Mouse (Mus musculus) lung, adult 2 months (tissue): ENCODE measurements around the gene Myo9b.

Experiments used
- CTCF ChIP-seq: fragments of 200-500 bp; IDR thresholded peaks from 2 replicates; pipeline ENCODE4 v1.5.1; 2011; ENCODE audit warnings: mild to moderate bottlenecking, low read length, control low read depth; ENCODE audit not compliant: insufficient read depth
- POLR2A ChIP-seq: fragments of 200-500 bp; IDR thresholded peaks from 2 replicates; pipeline ENCODE4 v1.6.1; 2011; ENCODE audit warnings: low read depth, mild to moderate bottlenecking, control low read depth, low read length, borderline replicate concordance; ENCODE audit errors: extremely low read depth

DNA sequence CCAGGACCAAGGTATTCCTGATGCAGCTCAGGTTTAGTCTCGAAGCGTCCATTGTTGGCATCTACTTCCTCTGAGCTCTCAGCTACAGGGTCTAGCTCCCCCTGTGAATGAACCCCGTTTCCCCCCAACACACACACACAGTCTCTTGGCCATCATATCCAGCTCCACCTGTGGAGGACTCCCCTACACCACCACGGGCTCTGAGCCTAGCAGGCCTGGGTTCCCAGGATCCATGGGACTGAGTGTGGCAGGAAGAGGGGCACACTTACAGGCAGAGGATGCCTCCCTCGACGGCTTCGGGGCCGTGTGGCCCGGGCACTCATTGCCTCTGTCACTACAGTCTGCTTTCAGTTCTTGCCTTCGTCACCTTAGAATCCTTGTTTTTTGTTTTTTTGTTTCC is 122.6 kb downstream of the Myo9b start:
- no peak for TF ChIP-seq CTCF
- TF ChIP-seq POLR2A, result no peak
